Mouse (Mus musculus): ENCODE data around the gene Gpr137c. TPM values are rescaled to one million over a fixed set of nuclear protein-coding genes. Genes with fewer than 3 reads are reported as not detected.

Gene Gpr137c
- polyA plus RNA-seq, 1 experiment from 2014 or later = 1.4 TPM

- H3K27me3 ChIP-seq (replicated peaks; ENCODE audit: control insufficient read depth, insufficient read depth, low read length) = no peaks in the 10 kb centered on the region
- H3K4me2 ChIP-seq (replicated peaks; ENCODE audit: low read depth) = peak within 1 kb of the TSS; percentile 100
- no peaks in the 10 kb centered on the region for H3K9me3 ChIP-seq (ENCODE audit: control insufficient read depth)
- peak within 1 kb of the TSS; percentile 76 for H3K4me3 ChIP-seq (ENCODE audit: low read depth, low read length)
- TF ChIP-seq CTCF (IDR thresholded peaks at IDR 0.05; ENCODE audit: low read depth) = 0 out of 2 replicates have a peak, but pooled peaks have one; percentile 7
- H3K9ac ChIP-seq (ENCODE audit: low read depth, low read length) = peak within 1 kb of the TSS; percentile 80
- under 1% methylated on average over 56 of the region's 59 CpGs for WGBS
- ATAC-seq = peak; percentile 28
- H3K4me1 ChIP-seq (replicated peaks; ENCODE audit: control insufficient read depth, insufficient read depth, low read length) = no peaks in the 10 kb centered on the region
- no peaks in the 10 kb centered on the region for H3K36me3 ChIP-seq (ENCODE audit: control insufficient read depth, insufficient read depth)
- H3K27ac ChIP-seq (ENCODE audit: low read depth, low read length) = peak within 1 kb of the TSS; percentile 80
Measured at GRCm38 (mm10) chr14:45220090-45220956, 806 bp downstream of the Gpr137c start, which contains the start of gene Txndc16. Gene Txndc16 (minus strand): TSS chr14:45220328.

- Histone ChIP-seq H3K27me3 (replicated peaks; ENCODE audit: control insufficient read depth, insufficient read depth, low read length) (no peaks in the 10 kb centered on the region), H3K9me3 (ENCODE audit: control insufficient read depth) (no peaks in the 10 kb centered on the region), H3K4me3 (ENCODE audit: low read depth, low read length) (peak overlapping the region; percentile 76), H3K4me1 (replicated peaks; ENCODE audit: control insufficient read depth, insufficient read depth, low read length) (no peaks in the 10 kb centered on the region), H3K27ac (ENCODE audit: low read depth, low read length) (no peak overlapping the region), H3K9ac (ENCODE audit: low read depth, low read length) (peak overlapping the region; percentile 80; the same call in 1 of the 2 replicates), H3K4me2 (replicated peaks; ENCODE audit: low read depth) (peak overlapping the region; percentile 100), H3K36me3 (ENCODE audit: control insufficient read depth, insufficient read depth) (no peaks in the 10 kb centered on the region)
- TF ChIP-seq CTCF (IDR thresholded peaks at IDR 0.05; ENCODE audit: low read depth) = peak; percentile 34; the same call in 1 of the 2 replicates
- no peak for ATAC-seq
- WGBS = 10% methylated on average over 11 of the region's 11 CpGs
Measured at GRCm38 (mm10) chr14:45220957-45221630, 1.6 kb downstream of the Gpr137c start.

- Histone ChIP-seq H3K36me3 (ENCODE audit: control insufficient read depth, insufficient read depth) (no peaks in the 10 kb centered on the region), H3K4me3 (ENCODE audit: low read depth, low read length) (no peak overlapping the region), H3K4me1 (replicated peaks; ENCODE audit: control insufficient read depth, insufficient read depth, low read length) (no peaks in the 10 kb centered on the region), H3K9ac (ENCODE audit: low read depth, low read length) (no peak overlapping the region), H3K4me2 (replicated peaks; ENCODE audit: low read depth) (no peak overlapping the region), H3K9me3 (ENCODE audit: control insufficient read depth) (no peaks in the 10 kb centered on the region), H3K27me3 (replicated peaks; ENCODE audit: control insufficient read depth, insufficient read depth, low read length) (no peaks in the 10 kb centered on the region), H3K27ac (ENCODE audit: low read depth, low read length) (no peak overlapping the region)
- no peak for TF ChIP-seq CTCF (IDR thresholded peaks at IDR 0.05; ENCODE audit: low read depth)
- 89% methylated on average over 2 of the region's 2 CpGs for WGBS
- no peak for ATAC-seq
Measured at GRCm38 (mm10) chr14:45239042-45239441, 19.5 kb downstream of the Gpr137c start.

GRCm38 (mm10) chr14:45241613-45242012, 22.1 kb downstream of the Gpr137c start:
- 55% methylated on average over 1 of the region's 1 CpGs for WGBS
- Histone ChIP-seq H3K9me3 (ENCODE audit: control insufficient read depth) (no peaks in the 10 kb centered on the region), H3K4me1 (replicated peaks; ENCODE audit: control insufficient read depth, insufficient read depth, low read length) (no peaks in the 10 kb centered on the region), H3K36me3 (ENCODE audit: control insufficient read depth, insufficient read depth) (no peaks in the 10 kb centered on the region), H3K9ac (ENCODE audit: low read depth, low read length) (no peak overlapping the region), H3K4me2 (replicated peaks; ENCODE audit: low read depth) (no peak overlapping the region), H3K27ac (ENCODE audit: low read depth, low read length) (no peak overlapping the region), H3K4me3 (ENCODE audit: low read depth, low read length) (no peak overlapping the region), H3K27me3 (replicated peaks; ENCODE audit: control insufficient read depth, insufficient read depth, low read length) (no peaks in the 10 kb centered on the region)
- no peak for ATAC-seq
- TF ChIP-seq CTCF (IDR thresholded peaks at IDR 0.05; ENCODE audit: low read depth) = peak; percentile 67

GRCm38 (mm10) chr14:45251548-45252076, 32.1 kb downstream of the Gpr137c start:
- 88% methylated on average over 4 of the region's 4 CpGs for WGBS
- Histone ChIP-seq H3K4me2 (replicated peaks; ENCODE audit: low read depth) (no peak overlapping the region), H3K36me3 (ENCODE audit: control insufficient read depth, insufficient read depth) (no peaks in the 10 kb centered on the region), H3K4me1 (replicated peaks; ENCODE audit: control insufficient read depth, insufficient read depth, low read length) (no peaks in the 10 kb centered on the region), H3K27me3 (replicated peaks; ENCODE audit: control insufficient read depth, insufficient read depth, low read length) (no peaks in the 10 kb centered on the region), H3K27ac (ENCODE audit: low read depth, low read length) (no peak overlapping the region), H3K4me3 (ENCODE audit: low read depth, low read length) (no peak overlapping the region), H3K9ac (ENCODE audit: low read depth, low read length) (no peak overlapping the region), H3K9me3 (ENCODE audit: control insufficient read depth) (no peaks in the 10 kb centered on the region)
- no peak for TF ChIP-seq CTCF (IDR thresholded peaks at IDR 0.05; ENCODE audit: low read depth)
- ATAC-seq = no peak
